Mouse (Mus musculus): ENCODE data around the gene Ano6.

Ano6 gene

GRCm38 (mm10) chr15:95962411-95963123 lies 171.9 kb downstream of the Ano6 start:
- ChIA-PET POLR2A (interaction anchor here in 1 of 4 experiments (0.9 kb wide), 1 partner anchor 14 kb away, joined by 3 read pairs; no protein-coding TSS in a partner anchor), CTCF (interaction anchor here in 1 of 4 experiments (1.7 kb wide), 1 partner anchor 175 kb away, joined by 3 read pairs; no protein-coding TSS in a partner anchor)

GRCm38 (mm10) chr15:95963124-95963482 lies 172.5 kb downstream of the Ano6 start:
- ChIA-PET POLR2A (interaction anchor here in 1 of 4 experiments (0.9 kb wide), 1 partner anchor 14 kb away, joined by 3 read pairs; no protein-coding TSS in a partner anchor), CTCF (interaction anchor here in 1 of 4 experiments (1.7 kb wide), 1 partner anchor 175 kb away, joined by 3 read pairs; no protein-coding TSS in a partner anchor)

GRCm38 (mm10) chr15:95963533-95964250 lies 173.0 kb downstream of the Ano6 start:
- CTCF ChIA-PET, result interaction anchor here in 1 of 4 experiments (1.7 kb wide), 1 partner anchor 176 kb away, joined by 3 read pairs; no protein-coding TSS in a partner anchor
- POLR2A ChIA-PET, result interaction anchor here in 1 of 4 experiments (0.7 kb wide), 1 partner anchor 522 kb away, joined by 7 read pairs; no protein-coding TSS in a partner anchor

GRCm38 (mm10) chr15:95964251-95964561 lies 173.6 kb downstream of the Ano6 start:
- CTCF ChIA-PET, result no interaction called here

GRCm38 (mm10) chr15:95966979-95967378 lies 176.3 kb downstream of the Ano6 start:
- ChIA-PET CTCF (no interaction called here), POLR2A (no interaction called here)

More at GRCm38 (mm10) chr15:95964251-95964561, 173.6 kb downstream of the Ano6 start:
- POLR2A ChIA-PET, result interaction anchor here in 1 of 4 experiments (0.7 kb wide), 1 partner anchor 522 kb away, joined by 7 read pairs; no protein-coding TSS in a partner anchor

GRCm38 (mm10) chr15:95967516-95968196 lies 177.0 kb downstream of the Ano6 start:
- ChIA-PET POLR2A (interaction anchor here in 1 of 4 experiments (0.6 kb wide), 1 partner anchor 440 kb away, joined by 5 read pairs; no protein-coding TSS in a partner anchor), CTCF (interaction anchor here in 1 of 4 experiments (0.6 kb wide), 1 partner anchor 242 kb away, joined by 3 read pairs; no protein-coding TSS in a partner anchor)

GRCm38 (mm10) chr15:95969596-95969995 lies 179.0 kb downstream of the Ano6 start:
- CTCF ChIA-PET, result no interaction called here
- POLR2A ChIA-PET, result no interaction called here

- CTCF ChIA-PET, result no interaction called here
Observed at GRCm38 (mm10) chr15:95970176-95970575, 179.5 kb downstream of the Ano6 start.

GRCm38 (mm10) chr15:95970691-95971090 lies 180.0 kb downstream of the Ano6 start:
- ChIA-PET CTCF (no interaction called here), POLR2A (no interaction called here)

More at GRCm38 (mm10) chr15:95970176-95970575, 179.5 kb downstream of the Ano6 start:
- POLR2A ChIA-PET, result no interaction called here

- CTCF ChIA-PET, result interaction anchor here in 1 of 4 experiments (0.7 kb wide), 1 partner anchor 23 kb away, joined by 3 read pairs; no protein-coding TSS in a partner anchor
Observed at GRCm38 (mm10) chr15:95971302-95971701, 180.7 kb downstream of the Ano6 start.

GRCm38 (mm10) chr15:95972156-95972555 lies 181.5 kb downstream of the Ano6 start:
- CTCF ChIA-PET, result interaction anchor here in 2 of 4 experiments (0.7 to 1.3 kb wide), 3 partner anchors 24 to 283 kb away, joined by 3 to 4 read pairs (median 4); no protein-coding TSS in a partner anchor

More at GRCm38 (mm10) chr15:95971302-95971701, 180.7 kb downstream of the Ano6 start:
- POLR2A ChIA-PET, result no interaction called here

GRCm38 (mm10) chr15:95972621-95973020 lies 182.0 kb downstream of the Ano6 start:
- POLR2A ChIA-PET, result no interaction called here
- CTCF ChIA-PET, result interaction anchor here in 2 of 4 experiments (0.7 to 1.3 kb wide), 2 partner anchors 210 to 284 kb away, joined by 4 read pairs; no protein-coding TSS in a partner anchor

More at GRCm38 (mm10) chr15:95972156-95972555, 181.5 kb downstream of the Ano6 start:
- POLR2A ChIA-PET, result no interaction called here

- CTCF ChIA-PET, result interaction anchor here in 1 of 4 experiments (0.6 kb wide), 1 partner anchor 30 kb away, joined by 4 read pairs; no protein-coding TSS in a partner anchor
- POLR2A ChIA-PET, result no interaction called here
Observed at GRCm38 (mm10) chr15:95974021-95974597, 183.5 kb downstream of the Ano6 start.

- CTCF ChIA-PET, result no interaction called here
Observed at GRCm38 (mm10) chr15:95976156-95976876, 185.7 kb downstream of the Ano6 start.

GRCm38 (mm10) chr15:95977169-95977938 lies 186.7 kb downstream of the Ano6 start:
- CTCF ChIA-PET, result no interaction called here
- POLR2A ChIA-PET, result interaction anchor here in 1 of 4 experiments (0.6 kb wide), 1 partner anchor 24 kb away, joined by 3 read pairs; no protein-coding TSS in a partner anchor

More at GRCm38 (mm10) chr15:95976156-95976876, 185.7 kb downstream of the Ano6 start:
- POLR2A ChIA-PET, result interaction anchor here in 1 of 4 experiments (1.3 kb wide), 1 partner anchor 228 kb away, joined by 4 read pairs; no protein-coding TSS in a partner anchor

GRCm38 (mm10) chr15:95977939-95978252 lies 187.3 kb downstream of the Ano6 start:
- CTCF ChIA-PET, result no interaction called here
- POLR2A ChIA-PET, result interaction anchor here in 1 of 4 experiments (0.6 kb wide), 1 partner anchor 23 kb away, joined by 3 read pairs; no protein-coding TSS in a partner anchor

GRCm38 (mm10) chr15:95980641-95981040 lies 190.0 kb downstream of the Ano6 start:
- ChIA-PET POLR2A (no interaction called here), CTCF (no interaction called here)
